Mouse (Mus musculus) hindbrain, postnatal 0 days (tissue): ENCODE measurements around the gene Rnf8. TPM values are rescaled to one million over a fixed set of nuclear protein-coding genes. Genes with fewer than 3 reads are reported as not detected.

Experiments used
- ATAC-seq: fragments of 200-750 bp; cut with Nextera tagmentation; 2 replicates; pipeline ENCODE4 v1.8.0; 2017; ENCODE audit warnings: mild to moderate bottlenecking, moderate TSS enrichment, moderate library complexity
- DNase-seq: peaks from one replicate; pipeline ENCODE4 v3.0.0-alpha.2; 2015; ENCODE audit warnings: low spot score
- H3K27ac ChIP-seq: fragments of 300-500 bp; sonication (generic); 2 replicates; pipeline ENCODE4 v1.5.1; 2014; ENCODE audit warnings: mild to moderate bottlenecking
- H3K27me3 ChIP-seq: fragments of 300-500 bp; sonication (generic); 2 replicates; pipeline ENCODE4 v1.6.1; 2014; ENCODE audit warnings: low read length, mixed read lengths; ENCODE audit not compliant: insufficient read depth
- H3K36me3 ChIP-seq: fragments of 300-500 bp; sonication (generic); 2 replicates; pipeline ENCODE4 v1.6.1; 2014; ENCODE audit warnings: low read length, mixed read lengths; ENCODE audit not compliant: insufficient read depth
- H3K4me1 ChIP-seq: fragments of 300-500 bp; sonication (generic); 2 replicates; pipeline ENCODE4 v1.6.1; 2014; ENCODE audit warnings: antibody characterized with exemption, low read length, mixed read lengths; ENCODE audit not compliant: insufficient read depth
- H3K4me2 ChIP-seq: fragments of 300-500 bp; sonication (generic); 2 replicates; pipeline ENCODE4 v1.6.1; 2014; ENCODE audit warnings: low read depth, mild to moderate bottlenecking, low read length, moderate library complexity, mixed read lengths
- H3K4me3 ChIP-seq: fragments of 300-500 bp; sonication (generic); 2 replicates; pipeline ENCODE4 v1.5.1; 2014; ENCODE audit warnings: low read length
- H3K9ac ChIP-seq: fragments of 300-500 bp; sonication (generic); replicated peaks from 2 replicates; pipeline ENCODE4 v1.6.1; 2014; ENCODE audit warnings: mild to moderate bottlenecking, low read length, moderate library complexity, mixed read lengths
- H3K9me3 ChIP-seq: fragments of 300-500 bp; sonication (generic); 2 replicates; pipeline ENCODE4 v1.6.1; 2016; ENCODE audit warnings: low read length, mixed read lengths
- CTCF ChIP-seq: IDR thresholded peaks from 2 replicates; pipeline ENCODE4 v1.5.1; 2016; ENCODE audit warnings: antibody characterized with exemption, control low read depth, low read depth
- WGBS: fragments of 180-500 bp; shearing (Covaris S2); extraction: QIAGEN DNeasy Blood & Tissue Kit; methylation state at CpG from one replicate; pipeline ENCODE4 v1.1.7; 2014; 5-methylcytosine and 5-hydroxymethylcytosine counted together
- polyA plus RNA-seq: library from polyadenylated mRNA; unstranded; fragments of >200 nt; fragmentation: Nextera tagmentation; extraction: Ambion mirVana; gene quantifications from 2 replicates; pipeline ENCODE4 v1.2.1, GENCODE M21; 2015
- total RNA-seq: library from RNA; depleted of rRNA; stranded (reverse); fragments of >200 nt; gene quantifications from 2 replicates; pipeline ENCODE4 v1.2.3, GENCODE M21; 2014

Rnf8 gene
- total and polyA plus RNA-seq, 2 experiments from 2014 or later, result 29.4 to 71.3 TPM

- WGBS, result under 1% methylated on average over 34 of the region's 41 CpGs
- Histone ChIP-seq H3K4me3 (peak within 1 kb of the TSS; percentile 88), H3K27me3 (no peaks in the 10 kb centered on the region), H3K4me1 (peaks cover 3% of the 10 kb centered on the region; the same call in 1 of the 2 replicates), H3K9ac (peak within 1 kb of the TSS; percentile 93), H3K9me3 (no peaks in the 10 kb centered on the region), H3K36me3 (peaks cover 4% of the 10 kb centered on the region; the same call in 1 of the 2 replicates), H3K4me2 (peak within 1 kb of the TSS; percentile 93), H3K27ac (peak within 1 kb of the TSS; percentile 94)
- DNase-seq, result peak; percentile 97
- no peak for TF ChIP-seq CTCF
- peak; percentile 97 for ATAC-seq
These were observed 45.6 kb downstream of the Rnf8 start, which contains the start of gene Cmtr1 for GRCm38 (mm10) chr17:29660076-29660761. Cmtr1 (plus strand) TSS chr17:29660595.

DNA sequence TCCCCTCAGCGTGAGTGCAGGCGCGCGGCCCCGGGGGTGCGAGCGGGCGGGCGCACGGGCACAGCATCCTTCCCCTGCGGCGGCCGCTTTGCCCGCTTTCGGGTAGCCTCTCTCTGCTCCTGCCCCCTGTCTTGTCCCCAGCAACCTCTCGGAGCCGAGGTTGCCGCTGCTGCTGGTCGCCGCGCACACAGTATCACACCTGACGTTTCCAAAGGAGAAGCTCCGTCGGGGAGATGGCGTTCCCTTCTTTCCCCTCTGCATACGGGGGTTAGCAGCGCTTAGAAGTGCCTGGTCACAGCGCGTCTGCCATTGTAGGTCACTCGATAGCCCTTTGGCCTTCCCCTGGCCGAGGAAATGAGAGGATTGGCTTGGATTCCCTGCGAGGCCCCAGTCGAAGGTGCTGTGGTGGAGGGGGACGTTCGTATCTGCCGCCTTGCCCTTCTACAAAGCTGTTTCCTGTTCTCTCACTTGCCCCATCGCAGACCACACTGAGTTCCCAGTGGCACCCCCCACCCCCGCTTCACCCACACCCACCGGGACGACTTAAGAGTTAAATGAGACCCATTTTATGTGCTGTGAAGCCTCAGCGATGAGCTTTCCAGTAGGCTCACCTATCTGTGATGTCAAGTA lies 46.3 kb downstream of the Rnf8 start:
- Histone ChIP-seq H3K36me3 (peaks cover 4% of the 10 kb centered on the region; the same call in 1 of the 2 replicates), H3K4me1 (peaks cover 3% of the 10 kb centered on the region; the same call in 1 of the 2 replicates), H3K9me3 (no peaks in the 10 kb centered on the region), H3K9ac (peak overlapping the region; percentile 93), H3K27me3 (no peaks in the 10 kb centered on the region), H3K27ac (peak overlapping the region; percentile 94), H3K4me3 (peak overlapping the region; percentile 88), H3K4me2 (peak overlapping the region; percentile 93)
- ATAC-seq (peak; percentile 77), DNase-seq (no peak)
- WGBS, result under 1% methylated on average over 33 of the region's 41 CpGs
- TF ChIP-seq CTCF, result no peak

DNA sequence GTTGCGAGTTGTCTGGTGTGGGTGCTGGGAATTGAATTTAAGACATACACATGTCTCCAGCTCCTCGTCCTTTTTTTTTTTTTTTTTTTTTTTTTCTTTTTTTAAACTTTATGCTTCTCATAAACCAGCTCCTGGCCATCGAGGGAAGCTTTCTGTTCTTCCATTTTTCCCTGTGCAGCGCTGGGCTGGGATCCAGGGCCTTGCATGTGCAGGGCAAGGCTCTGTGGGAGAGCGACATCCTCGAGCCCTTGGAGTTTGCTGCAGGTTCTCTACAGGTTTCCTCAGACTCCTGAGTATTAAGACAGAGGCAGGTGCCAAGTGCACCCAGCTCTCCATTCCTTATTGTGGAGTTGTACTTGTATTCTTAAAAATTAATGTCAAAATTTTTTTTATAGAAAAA lies 47.6 kb downstream of the Rnf8 start:
- WGBS, result 77% methylated on average over 6 of the region's 6 CpGs
- no peak overlapping the region for H3K27ac ChIP-seq
- no peak overlapping the region for H3K9ac ChIP-seq
- H3K4me1 ChIP-seq, result peaks cover 3% of the 10 kb centered on the region; the same call in 1 of the 2 replicates
- H3K4me2 ChIP-seq, result no peak overlapping the region
- no peaks in the 10 kb centered on the region for H3K9me3 ChIP-seq
- no peaks in the 10 kb centered on the region for H3K27me3 ChIP-seq
- ATAC-seq, result no peak
- TF ChIP-seq CTCF, result no peak
- no peak overlapping the region for H3K4me3 ChIP-seq
- DNase-seq, result no peak
- H3K36me3 ChIP-seq, result peaks cover 7% of the 10 kb centered on the region

- ATAC-seq (peak; percentile 76), DNase-seq (peak; percentile 67)
- no peak overlapping the region for H3K4me3 ChIP-seq
- H3K27me3 ChIP-seq, result no peaks in the 10 kb centered on the region
- TF ChIP-seq CTCF, result no peak
- H3K9me3 ChIP-seq, result no peaks in the 10 kb centered on the region
- no peak overlapping the region for H3K9ac ChIP-seq
- peak overlapping the region; percentile 68 for H3K27ac ChIP-seq
- H3K4me1 ChIP-seq, result peaks cover 5% of the 10 kb centered on the region; the same call in 1 of the 2 replicates
- 45% methylated on average over 10 of the region's 10 CpGs for WGBS
- H3K4me2 ChIP-seq, result no peak overlapping the region
- peaks cover 16% of the 10 kb centered on the region for H3K36me3 ChIP-seq
These were observed 53.7 kb downstream of the Rnf8 start for GRCm38 (mm10) chr17:29668051-29668986.

GRCm38 (mm10) chr17:29669030-29669429 lies 54.4 kb downstream of the Rnf8 start:
- DNase-seq, result no peak
- no peak for ATAC-seq
- Histone ChIP-seq H3K9me3 (no peaks in the 10 kb centered on the region), H3K4me2 (no peak overlapping the region), H3K27ac (peak overlapping the region; percentile 68; the same call in 1 of the 2 replicates), H3K36me3 (peaks cover 23% of the 10 kb centered on the region), H3K4me1 (peaks cover 5% of the 10 kb centered on the region; the same call in 1 of the 2 replicates), H3K9ac (no peak overlapping the region), H3K4me3 (no peak overlapping the region), H3K27me3 (no peaks in the 10 kb centered on the region)
- 89% methylated on average over 4 of the region's 4 CpGs for WGBS
- no peak for TF ChIP-seq CTCF

DNA sequence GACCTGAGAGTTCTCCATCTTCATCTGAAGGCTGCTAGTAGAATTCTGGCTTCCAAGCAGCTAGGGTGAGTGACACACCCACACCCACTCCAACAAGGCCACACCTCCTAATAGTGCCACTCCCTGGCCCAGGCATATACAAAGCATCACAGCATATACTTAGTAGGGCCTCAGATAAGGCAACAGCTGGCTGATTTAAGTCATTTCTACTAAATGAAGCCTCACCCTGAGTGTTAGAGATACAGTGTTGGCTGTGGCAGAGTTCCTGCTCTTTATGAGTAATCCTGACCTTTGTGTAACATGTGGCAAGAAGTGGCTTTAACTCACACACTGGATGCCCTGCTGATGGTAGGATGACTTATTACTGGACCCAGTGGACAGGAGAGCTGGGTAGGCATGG lies 55.3 kb downstream of the Rnf8 start:
- ATAC-seq (0 out of 2 replicates have a peak, but pooled peaks have one; percentile 21), DNase-seq (no peak)
- Histone ChIP-seq H3K4me1 (peaks cover 5% of the 10 kb centered on the region; the same call in 1 of the 2 replicates), H3K4me3 (no peak overlapping the region), H3K9me3 (no peaks in the 10 kb centered on the region), H3K27ac (no peak overlapping the region), H3K27me3 (no peaks in the 10 kb centered on the region), H3K4me2 (no peak overlapping the region), H3K36me3 (peaks cover 26% of the 10 kb centered on the region), H3K9ac (no peak overlapping the region)
- TF ChIP-seq CTCF, result no peak
